Mouse (Mus musculus) layer of hippocampus, adult 8-10 months (tissue): Measurements from ENCODE around the gene Bicdl1. TPM values are rescaled to one million over a fixed set of nuclear protein-coding genes. Genes with fewer than 3 reads are reported as not detected.

Experiments used
- DNase-seq, 2 experiments: peaks; one replicate each; pipeline ENCODE4 v3.0.0; 2022; ENCODE audit warnings: low spot score in 2 of 2
- total RNA-seq, 4 experiments: library from RNA; stranded (reverse); gene quantifications; 2 replicates each; pipeline ENCODE4 v1.2.4; 2022

The Bicdl1 gene
- total RNA-seq, 4 experiments from 2014 or later: 121 to 148 (median 130) TPM

GRCm38 (mm10) chr5:115726019-115726418 is 5.4 kb downstream of the Bicdl1 start:
- no peak for DNase-seq

GRCm38 (mm10) chr5:115724422-115724821 is 7.0 kb downstream of the Bicdl1 start:
- DNase-seq: no peak

- DNase-seq: no peak
Observed at GRCm38 (mm10) chr5:115722188-115722959, 9.0 kb downstream of the Bicdl1 start.

GRCm38 (mm10) chr5:115720761-115721160 is 10.7 kb downstream of the Bicdl1 start:
- no peak for DNase-seq

- no peak for DNase-seq
Observed at GRCm38 (mm10) chr5:115717693-115718092, 13.7 kb downstream of the Bicdl1 start.

- DNase-seq: no peak
Observed at GRCm38 (mm10) chr5:115717106-115717505, 14.3 kb downstream of the Bicdl1 start.

GRCm38 (mm10) chr5:115716426-115716825 is 15.0 kb downstream of the Bicdl1 start:
- no peak for DNase-seq

- DNase-seq: no peak
Observed at GRCm38 (mm10) chr5:115714761-115715160, 16.7 kb downstream of the Bicdl1 start.

GRCm38 (mm10) chr5:115712487-115712886 is 18.9 kb downstream of the Bicdl1 start:
- no peak for DNase-seq

GRCm38 (mm10) chr5:115711636-115712419 is 19.6 kb downstream of the Bicdl1 start:
- DNase-seq: no peak

- no peak for DNase-seq
Observed at GRCm38 (mm10) chr5:115710171-115710570, 21.2 kb downstream of the Bicdl1 start.

GRCm38 (mm10) chr5:115708930-115709329 is 22.5 kb downstream of the Bicdl1 start:
- DNase-seq: no peak

GRCm38 (mm10) chr5:115701981-115702380 is 29.4 kb downstream of the Bicdl1 start:
- no peak for DNase-seq

GRCm38 (mm10) chr5:115701215-115701614 is 30.2 kb downstream of the Bicdl1 start:
- no peak for DNase-seq

- DNase-seq: no peak
Observed at GRCm38 (mm10) chr5:115696811-115697210, 34.6 kb downstream of the Bicdl1 start.

- DNase-seq: no peak
Observed at GRCm38 (mm10) chr5:115695191-115695770, 36.1 kb downstream of the Bicdl1 start.

GRCm38 (mm10) chr5:115693271-115693670 is 38.1 kb downstream of the Bicdl1 start:
- DNase-seq: no peak

- DNase-seq: no peak
Observed at GRCm38 (mm10) chr5:115686716-115687115, 44.7 kb downstream of the Bicdl1 start.

- DNase-seq: no peak
Observed at GRCm38 (mm10) chr5:115685126-115685525, 46.3 kb downstream of the Bicdl1 start.

- DNase-seq: no peak
Observed at GRCm38 (mm10) chr5:115671846-115672245, 59.6 kb downstream of the Bicdl1 start.

GRCm38 (mm10) chr5:115670406-115670805 is 61.0 kb downstream of the Bicdl1 start:
- DNase-seq: no peak

- DNase-seq: no peak
Observed at GRCm38 (mm10) chr5:115669974-115670373, 61.4 kb downstream of the Bicdl1 start.
